Mouse (Mus musculus): ENCODE results near the gene Usp53. TPM values are rescaled to one million over a fixed set of nuclear protein-coding genes. Genes with fewer than 3 reads are reported as not detected.

The Usp53 gene
- 10 to 100 TPM; 19.4 to 24.0 TPM for total RNA-seq (2021)
- long read RNA-seq, partial matches to known transcripts = 0 of 2 reads
- long read RNA-seq, other reads (novel, unspliced or antisense) = 2 of 2 reads

DNA sequence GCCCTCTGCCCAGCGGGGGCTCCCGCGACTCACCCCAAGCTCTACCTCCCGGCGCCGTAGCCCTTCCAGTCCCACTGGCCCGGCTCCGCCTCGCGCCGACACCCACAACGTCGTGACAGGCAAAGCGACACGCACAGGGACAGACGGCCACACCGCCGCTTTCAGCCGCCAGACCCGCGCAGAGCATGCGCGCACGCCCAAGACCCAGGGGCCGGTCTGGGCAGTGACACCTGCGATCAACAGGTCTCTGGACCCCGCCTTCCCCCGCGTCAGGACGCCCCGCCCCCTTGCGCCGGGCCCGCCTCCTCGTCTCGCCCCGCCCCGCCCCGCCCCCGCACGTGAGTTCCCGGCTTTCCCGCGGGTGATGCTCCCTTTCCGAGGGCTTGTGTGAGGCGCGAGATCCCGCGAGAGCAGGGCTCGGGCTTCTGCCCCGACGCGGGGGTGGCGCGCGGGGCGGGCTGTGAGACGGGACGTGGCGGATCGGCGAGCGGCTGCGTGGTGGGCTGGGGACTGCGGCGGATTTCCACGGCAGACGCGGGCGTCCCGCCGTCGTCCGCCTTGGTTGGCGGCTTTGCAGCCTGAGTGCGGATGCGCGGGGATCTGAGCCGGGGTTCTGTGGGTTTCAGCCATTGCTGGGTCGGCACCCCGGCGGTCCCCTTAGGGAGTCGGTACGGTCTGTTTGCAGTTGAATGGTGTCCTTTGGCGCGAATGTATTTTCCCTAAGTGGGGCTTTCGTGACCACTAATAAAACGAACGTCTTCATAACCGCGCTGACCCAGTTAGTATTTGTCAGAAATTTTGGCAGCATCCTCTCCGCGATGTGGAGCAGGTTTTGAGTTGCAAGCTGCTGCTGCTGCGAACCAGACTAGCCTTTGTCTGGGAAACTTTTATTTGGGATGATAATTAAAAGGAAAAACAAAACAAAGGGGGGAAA is at the start of gene Usp53:
TSS of gene Usp53 (minus strand) at position 262 of the 934 bp plus-strand sequence.
- peak; percentile 93 to 95 for DNase-seq (ENCODE audit: low spot score in 2 of 2)

GRCm38 (mm10) chr3:123033804-123034203 is 49.5 kb upstream of the Usp53 start:
- no peak for DNase-seq (ENCODE audit: low spot score in 2 of 2)

DNA sequence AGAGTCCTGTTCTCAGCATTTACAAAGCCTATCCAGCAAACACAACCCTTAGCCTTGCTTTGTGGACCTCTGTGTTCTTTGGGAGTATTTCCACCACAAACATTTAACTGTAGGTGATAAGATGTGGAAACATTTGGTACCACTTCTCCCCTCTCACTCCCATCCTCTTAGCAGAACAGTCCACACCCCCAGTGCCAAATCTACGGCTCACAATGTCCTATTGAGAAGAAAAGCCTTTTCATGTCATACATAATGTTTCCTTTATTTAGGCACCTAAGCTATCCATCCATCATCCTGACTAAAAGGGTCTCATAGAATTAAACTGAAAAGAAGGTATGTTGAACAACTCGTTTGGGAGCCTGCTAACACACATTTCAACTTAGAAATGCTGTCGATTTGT is 41.3 kb upstream of the Usp53 start:
- no peak for DNase-seq (ENCODE audit: low spot score in 2 of 2)

GRCm38 (mm10) chr3:123024496-123025234 is 40.4 kb upstream of the Usp53 start:
- DNase-seq (ENCODE audit: low spot score in 2 of 2) = no peak

DNA sequence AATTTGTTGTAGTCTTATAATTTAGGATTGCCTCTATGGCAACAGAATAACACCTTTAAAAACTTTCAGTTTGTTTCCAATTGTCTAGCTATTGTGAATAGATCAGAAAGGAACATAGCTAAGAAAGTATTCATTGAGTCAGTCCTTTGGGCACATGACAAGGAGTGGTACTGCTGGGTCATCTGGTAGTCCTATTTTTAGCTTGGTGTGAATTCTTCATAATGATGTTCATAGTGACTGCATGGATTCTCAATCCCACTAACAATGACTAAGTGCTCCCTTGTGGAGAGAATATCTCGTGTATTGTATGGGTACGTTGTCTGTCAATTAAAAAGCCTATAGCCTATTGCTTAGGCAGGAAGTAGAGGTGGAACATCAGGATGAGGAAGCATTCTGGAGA is 34.5 kb upstream of the Usp53 start:
- DNase-seq (ENCODE audit: low spot score in 2 of 2) = no peak

GRCm38 (mm10) chr3:123013476-123013875 is 29.2 kb upstream of the Usp53 start:
- no peak for DNase-seq (ENCODE audit: low spot score in 2 of 2)

GRCm38 (mm10) chr3:123009417-123009816 is 25.1 kb upstream of the Usp53 start:
- no peak for DNase-seq (ENCODE audit: low spot score in 2 of 2)

DNA sequence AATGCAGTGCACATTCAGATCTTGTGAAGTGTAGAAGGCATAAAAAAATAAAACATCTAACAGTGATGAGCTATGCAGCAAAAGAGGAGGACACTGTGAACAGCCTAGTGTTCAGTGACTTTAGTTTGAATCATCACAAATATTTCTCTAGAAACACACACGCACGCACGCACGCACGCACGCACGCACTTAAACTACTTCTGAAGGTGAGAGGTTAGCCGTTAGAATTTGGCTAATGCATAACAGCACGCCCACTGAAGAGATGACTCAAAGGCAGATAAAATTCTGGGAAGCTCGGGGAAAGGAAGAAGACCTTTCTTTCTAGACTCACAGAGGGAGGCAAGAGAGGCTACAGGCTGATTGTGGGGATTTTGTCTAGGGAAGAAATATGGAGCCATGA is 23.1 kb upstream of the Usp53 start:
- DNase-seq (ENCODE audit: low spot score in 2 of 2) = no peak

GRCm38 (mm10) chr3:123001053-123001452 is 16.7 kb upstream of the Usp53 start:
- DNase-seq (ENCODE audit: low spot score in 2 of 2) = no peak

GRCm38 (mm10) chr3:122998511-122998910 is 14.2 kb upstream of the Usp53 start:
- DNase-seq (ENCODE audit: low spot score in 2 of 2) = no peak

- no peak for DNase-seq (ENCODE audit: low spot score in 2 of 2)
Measured at GRCm38 (mm10) chr3:122996968-122997367, 12.7 kb upstream of the Usp53 start.

DNA sequence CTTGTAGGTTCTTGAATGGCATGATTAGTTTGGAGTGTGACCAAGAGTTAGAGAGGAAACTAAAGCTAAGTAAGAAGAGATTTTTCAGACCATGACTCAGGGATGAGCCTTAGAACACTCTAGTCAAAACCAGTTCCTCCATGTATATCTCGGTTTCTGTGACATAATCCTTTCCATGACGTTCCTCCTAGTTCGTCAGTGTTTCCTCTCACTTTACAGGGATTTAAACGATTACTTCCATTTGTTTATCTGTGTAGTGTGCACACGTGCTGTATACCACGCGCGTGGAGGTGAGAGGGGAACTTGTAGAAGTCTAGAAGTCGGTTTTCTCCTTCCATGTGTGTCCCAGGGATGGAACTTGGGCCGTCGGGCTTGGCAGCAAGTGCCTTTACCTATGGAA is 2.6 kb upstream of the Usp53 start:
- no peak for DNase-seq (ENCODE audit: low spot score in 2 of 2)

DNA sequence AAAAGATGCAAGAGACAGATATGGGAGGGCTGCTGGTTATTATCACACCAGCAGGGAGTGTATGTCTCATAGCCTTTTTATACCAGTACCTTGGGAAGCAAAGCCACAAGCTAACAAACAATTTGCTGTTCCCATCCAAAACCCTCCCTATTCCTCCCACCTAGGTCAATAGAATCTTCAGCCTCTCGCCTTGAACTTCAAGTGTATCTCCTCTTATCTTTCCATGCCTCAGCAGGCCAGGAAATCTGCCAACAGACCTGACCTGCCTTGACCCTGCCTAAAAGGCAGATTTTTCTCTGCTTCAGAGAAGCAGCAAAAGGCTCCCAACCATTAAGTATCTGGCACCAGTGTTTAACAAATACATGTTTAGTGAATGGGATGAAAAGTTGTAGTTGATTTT is 2.1 kb upstream of the Usp53 start:
- no peak for DNase-seq (ENCODE audit: low spot score in 2 of 2)

DNA sequence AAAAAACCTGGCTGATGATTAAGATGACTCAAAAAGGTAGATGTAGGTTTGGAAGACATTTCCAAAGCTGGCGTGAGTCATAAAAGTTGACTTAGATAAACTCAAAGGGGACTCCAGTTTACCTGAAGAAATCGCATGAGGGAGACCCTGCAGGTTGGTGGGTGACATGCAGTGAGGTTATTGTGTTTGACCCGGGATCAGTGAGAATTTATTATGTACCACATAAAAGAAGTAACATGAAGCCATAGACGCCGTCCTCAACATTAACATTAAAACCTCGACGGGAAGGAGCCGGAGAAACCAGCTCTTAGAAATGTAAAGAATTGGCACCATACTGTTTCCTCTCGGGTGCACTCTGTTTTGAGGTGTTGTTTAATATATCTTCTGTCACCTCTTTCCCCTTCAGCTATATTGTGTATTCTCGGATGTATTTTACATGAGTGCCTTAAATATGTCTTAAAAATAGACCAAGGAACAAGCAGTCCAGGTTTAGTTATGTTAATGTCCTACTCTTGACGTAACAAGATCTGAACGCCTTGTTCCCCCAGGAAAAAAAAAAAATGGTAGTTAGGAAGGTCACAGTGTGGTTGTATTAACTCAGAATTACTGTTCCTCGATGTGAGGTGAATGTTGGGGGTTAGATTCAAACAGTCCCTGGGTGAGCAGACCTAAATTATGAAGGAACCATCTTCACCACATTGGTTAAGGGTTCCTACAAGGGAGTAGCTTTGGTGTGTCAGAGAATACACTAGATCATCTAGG is 1.1 kb upstream of the Usp53 start:
- DNase-seq (ENCODE audit: low spot score in 2 of 2) = no peak

- DNase-seq (ENCODE audit: low spot score in 2 of 2) = no peak
Measured at GRCm38 (mm10) chr3:122983849-122984248, 461 bp downstream of the Usp53 start.

DNA sequence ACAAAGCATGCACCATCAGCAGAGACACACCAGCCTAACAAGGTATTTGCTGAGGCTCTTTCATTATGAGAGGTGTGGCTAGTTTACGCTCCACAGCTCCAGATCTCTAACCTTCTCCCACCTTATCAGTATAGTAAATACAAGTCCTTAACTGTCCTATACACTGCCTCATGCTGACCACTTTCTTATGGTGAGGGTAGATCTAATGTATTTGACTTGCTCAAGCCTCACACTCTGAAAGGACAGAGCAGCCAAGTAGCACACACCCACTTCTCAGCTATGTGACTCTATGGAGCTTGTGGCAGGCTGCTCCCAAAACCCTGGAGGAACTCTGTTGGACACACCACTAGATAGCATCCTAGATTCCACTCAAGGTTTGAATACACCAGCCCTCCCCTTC is 8.3 kb downstream of the Usp53 start:
- no peak for DNase-seq (ENCODE audit: low spot score in 2 of 2)

DNA sequence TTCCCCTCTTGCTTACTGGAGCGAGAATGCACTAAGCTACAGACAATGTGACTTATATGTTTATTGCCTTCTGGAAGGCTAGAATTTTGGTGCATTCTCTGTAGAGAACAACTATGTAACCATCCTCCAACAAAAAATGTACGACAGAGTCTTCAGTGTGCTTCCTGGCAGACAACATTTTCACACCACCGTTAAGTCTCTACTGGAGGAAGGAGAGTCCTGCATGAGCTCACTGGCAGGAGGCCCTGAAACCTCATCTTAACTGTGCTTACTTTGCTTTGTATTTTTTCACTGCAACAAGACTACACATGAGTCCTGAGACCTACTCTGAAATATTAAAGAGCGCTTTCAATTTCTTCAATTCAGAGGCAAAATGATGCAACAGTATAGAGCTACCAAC is 8.9 kb downstream of the Usp53 start:
- no peak for DNase-seq (ENCODE audit: low spot score in 2 of 2)

- DNase-seq (ENCODE audit: low spot score in 2 of 2) = no peak
Measured at GRCm38 (mm10) chr3:122974833-122975232, 9.5 kb downstream of the Usp53 start.

GRCm38 (mm10) chr3:122972126-122972822 is 12.0 kb downstream of the Usp53 start:
- DNase-seq (ENCODE audit: low spot score in 2 of 2) = no peak

DNA sequence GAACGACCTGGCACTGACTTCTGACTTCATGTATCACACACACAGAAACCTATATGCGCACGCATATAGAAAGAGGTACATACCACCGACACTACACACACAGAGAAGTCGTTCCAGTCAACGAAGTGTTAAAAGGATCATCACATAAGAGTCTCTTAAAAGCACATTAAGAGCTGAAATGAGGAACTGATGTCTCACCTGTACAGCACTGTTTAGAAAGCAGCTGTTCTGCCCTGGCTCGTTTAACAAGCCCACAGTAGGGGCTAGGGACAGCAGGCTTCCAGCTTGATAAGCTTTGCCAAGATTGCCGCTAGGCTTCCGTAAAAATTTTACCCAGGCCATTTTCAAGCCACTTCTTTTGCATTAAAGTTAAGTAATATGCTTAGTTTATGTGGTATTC is 15.9 kb downstream of the Usp53 start:
- DNase-seq (ENCODE audit: low spot score in 2 of 2) = no peak

DNA sequence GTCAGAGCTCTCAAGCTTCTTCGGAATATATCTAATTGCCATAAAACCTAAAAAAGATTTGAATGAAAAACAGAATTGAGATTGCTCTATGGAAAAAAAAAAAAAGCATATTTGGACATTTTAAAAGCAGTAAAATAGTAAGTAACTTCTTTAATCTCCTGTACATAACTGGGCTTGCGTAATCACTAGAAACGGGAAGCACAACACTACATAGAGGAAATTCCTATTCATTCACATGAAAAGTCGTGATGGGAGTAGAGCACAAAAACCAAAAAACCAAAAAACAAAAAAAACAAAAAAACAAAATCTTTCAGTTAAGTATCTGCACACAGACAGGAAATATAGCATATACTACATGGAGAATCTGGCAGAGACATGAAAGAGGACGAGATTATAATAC is 20.0 kb downstream of the Usp53 start:
- DNase-seq (ENCODE audit: low spot score in 2 of 2) = no peak

All from layer of hippocampus, postnatal 10 days (tissue).